Mouse (Mus musculus) embryonic facial prominence, embryonic 14.5 days (tissue): Measurements from ENCODE around the gene Otud7a. TPM values are rescaled to one million over a fixed set of nuclear protein-coding genes. Genes with fewer than 3 reads are reported as not detected.

Experiments used
- ATAC-seq: fragments of 200-750 bp; cut with Nextera tagmentation; 2 replicates; pipeline ENCODE4 v1.8.0; 2017; ENCODE audit warnings: low read depth, moderate number of reproducible peaks, moderate TSS enrichment
- DNase-seq: peaks from one replicate; pipeline ENCODE4 v3.0.0-alpha.2; 2015; ENCODE audit warnings: low spot score
- H3K27ac ChIP-seq: fragments of 300-500 bp; sonication (generic); replicated peaks from 2 replicates; pipeline ENCODE4 v1.5.1; 2014; ENCODE audit warnings: low read depth, mild to moderate bottlenecking, low read length, moderate library complexity
- H3K27me3 ChIP-seq: fragments of 300-500 bp; sonication (generic); replicated peaks from 2 replicates; pipeline ENCODE4 v1.6.1; 2014; ENCODE audit warnings: low read length; ENCODE audit not compliant: control insufficient read depth, insufficient read depth
- H3K36me3 ChIP-seq: fragments of 300-500 bp; sonication (generic); 2 replicates; pipeline ENCODE4 v1.6.1; 2014; ENCODE audit warnings: low read length, mixed read lengths; ENCODE audit not compliant: control insufficient read depth, insufficient read depth
- H3K4me1 ChIP-seq: fragments of 300-500 bp; sonication (generic); 2 replicates; pipeline ENCODE4 v1.6.1; 2014; ENCODE audit warnings: antibody characterized with exemption, low read length; ENCODE audit not compliant: control insufficient read depth, insufficient read depth
- H3K4me2 ChIP-seq: fragments of 300-500 bp; sonication (generic); 2 replicates; pipeline ENCODE4 v1.6.1; 2014; ENCODE audit warnings: low read depth, mild to moderate bottlenecking, low read length, moderate library complexity, mixed read lengths
- H3K4me3 ChIP-seq: fragments of 300-500 bp; sonication (generic); 2 replicates; pipeline ENCODE4 v1.5.1; 2014; ENCODE audit warnings: low read depth, mild to moderate bottlenecking, low read length
- H3K9ac ChIP-seq: fragments of 300-500 bp; sonication (generic); 2 replicates; pipeline ENCODE4 v1.6.1; 2014; ENCODE audit warnings: low read depth, mild to moderate bottlenecking, low read length, moderate library complexity, mixed read lengths
- H3K9me3 ChIP-seq: fragments of 300-500 bp; sonication (generic); 2 replicates; pipeline ENCODE4 v1.6.1; 2016; ENCODE audit warnings: low read length; ENCODE audit not compliant: control insufficient read depth
- WGBS: fragments of 180-500 bp; shearing (Covaris S2); extraction: QIAGEN DNeasy Blood & Tissue Kit; methylation state at CpG from one replicate; pipeline ENCODE4 v1.1.7; 2014; 5-methylcytosine and 5-hydroxymethylcytosine counted together
- polyA plus RNA-seq: library from polyadenylated mRNA; unstranded; fragments of >200 nt; fragmentation: Nextera tagmentation; extraction: Ambion mirVana; gene quantifications from 2 replicates; pipeline ENCODE4 v1.2.1, GENCODE M21; 2014

Gene Otud7a
- polyA plus RNA-seq, 1 experiment from 2014 or later: 0.64 TPM

GRCm38 (mm10) chr7:63522403-63522802 is 77.9 kb downstream of the Otud7a start:
- DNase-seq: no peak
- 62% methylated on average over 3 of the region's 3 CpGs for WGBS
- H3K9ac ChIP-seq: no peak overlapping the region
- no peak overlapping the region for H3K27ac ChIP-seq
- H3K9me3 ChIP-seq: no peaks in the 10 kb centered on the region
- no peak overlapping the region for H3K4me3 ChIP-seq
- H3K4me2 ChIP-seq: no peak overlapping the region
- no peaks in the 10 kb centered on the region for H3K27me3 ChIP-seq
- H3K36me3 ChIP-seq: no peaks in the 10 kb centered on the region
- H3K4me1 ChIP-seq: no peaks in the 10 kb centered on the region
- no peak for ATAC-seq

- no peak overlapping the region for H3K4me2 ChIP-seq
- ATAC-seq (no peak), DNase-seq (no peak)
- no peaks in the 10 kb centered on the region for H3K36me3 ChIP-seq
- H3K27me3 ChIP-seq: no peaks in the 10 kb centered on the region
- WGBS: 77% methylated on average over 3 of the region's 3 CpGs
- no peaks in the 10 kb centered on the region for H3K9me3 ChIP-seq
- H3K4me1 ChIP-seq: no peaks in the 10 kb centered on the region
- H3K27ac ChIP-seq: no peak overlapping the region
- H3K9ac ChIP-seq: no peak overlapping the region
- no peak overlapping the region for H3K4me3 ChIP-seq
Measured at GRCm38 (mm10) chr7:63523051-63523450, 78.5 kb downstream of the Otud7a start.

- DNase-seq (no peak), ATAC-seq (no peak)
- no peak overlapping the region for H3K9ac ChIP-seq
- no peak overlapping the region for H3K4me2 ChIP-seq
- H3K27me3 ChIP-seq: no peaks in the 10 kb centered on the region
- H3K4me1 ChIP-seq: no peaks in the 10 kb centered on the region
- 86% methylated on average over 4 of the region's 4 CpGs for WGBS
- no peaks in the 10 kb centered on the region for H3K9me3 ChIP-seq
- H3K27ac ChIP-seq: no peak overlapping the region
- H3K36me3 ChIP-seq: no peaks in the 10 kb centered on the region
- H3K4me3 ChIP-seq: no peak overlapping the region
Measured at GRCm38 (mm10) chr7:63540293-63540692, 95.7 kb downstream of the Otud7a start.

- DNase-seq (no peak), ATAC-seq (no peak)
- no peak overlapping the region for H3K27ac ChIP-seq
- H3K9ac ChIP-seq: no peak overlapping the region
- no peaks in the 10 kb centered on the region for H3K36me3 ChIP-seq
- no peaks in the 10 kb centered on the region for H3K27me3 ChIP-seq
- WGBS: 74% methylated on average over 1 of the region's 1 CpGs
- no peak overlapping the region for H3K4me3 ChIP-seq
- H3K4me2 ChIP-seq: no peak overlapping the region
- no peaks in the 10 kb centered on the region for H3K9me3 ChIP-seq
- no peaks in the 10 kb centered on the region for H3K4me1 ChIP-seq
Measured at GRCm38 (mm10) chr7:63554457-63554856, 109.9 kb downstream of the Otud7a start.

GRCm38 (mm10) chr7:63556324-63556723 is 111.8 kb downstream of the Otud7a start:
- ATAC-seq (no peak), DNase-seq (no peak)
- 66% methylated on average over 5 of the region's 5 CpGs for WGBS

GRCm38 (mm10) chr7:63558918-63559317 is 114.4 kb downstream of the Otud7a start:
- Histone ChIP-seq H3K9ac (no peak overlapping the region), H3K4me1 (no peaks in the 10 kb centered on the region), H3K4me2 (no peak overlapping the region), H3K36me3 (no peaks in the 10 kb centered on the region), H3K9me3 (no peaks in the 10 kb centered on the region), H3K27ac (no peak overlapping the region), H3K27me3 (no peaks in the 10 kb centered on the region), H3K4me3 (no peak overlapping the region)
- whole genome bisulfite sequencing: 82% methylated on average over 3 of the region's 3 CpGs
- no peak for DNase-seq
- ATAC-seq: no peak

More at GRCm38 (mm10) chr7:63556324-63556723, 111.8 kb downstream of the Otud7a start:
- Histone ChIP-seq H3K4me3 (no peak overlapping the region), H3K9ac (no peak overlapping the region), H3K36me3 (no peaks in the 10 kb centered on the region), H3K27ac (no peak overlapping the region), H3K9me3 (no peaks in the 10 kb centered on the region), H3K4me1 (no peaks in the 10 kb centered on the region), H3K27me3 (no peaks in the 10 kb centered on the region), H3K4me2 (no peak overlapping the region)

- Histone ChIP-seq H3K9me3 (no peaks in the 10 kb centered on the region), H3K4me2 (no peak overlapping the region), H3K36me3 (no peaks in the 10 kb centered on the region), H3K9ac (no peak overlapping the region), H3K27ac (no peak overlapping the region), H3K4me3 (no peak overlapping the region), H3K27me3 (no peaks in the 10 kb centered on the region), H3K4me1 (no peaks in the 10 kb centered on the region)
- DNase-seq (no peak), ATAC-seq (no peak)
- 42% methylated on average over 1 of the region's 1 CpGs for WGBS
Measured at GRCm38 (mm10) chr7:63559679-63560078, 115.1 kb downstream of the Otud7a start.

- Histone ChIP-seq H3K36me3 (no peaks in the 10 kb centered on the region), H3K9me3 (no peaks in the 10 kb centered on the region), H3K27me3 (no peaks in the 10 kb centered on the region), H3K27ac (no peak overlapping the region), H3K4me1 (no peaks in the 10 kb centered on the region), H3K9ac (no peak overlapping the region), H3K4me2 (no peak overlapping the region), H3K4me3 (no peak overlapping the region)
- ATAC-seq (no peak), DNase-seq (no peak)
- WGBS: 72% methylated on average over 2 of the region's 2 CpGs
Measured at GRCm38 (mm10) chr7:63583310-63583709, 138.8 kb downstream of the Otud7a start.

GRCm38 (mm10) chr7:63586184-63586870 is 141.8 kb downstream of the Otud7a start:
- H3K36me3 ChIP-seq: no peaks in the 10 kb centered on the region
- ATAC-seq: no peak
- no peak overlapping the region for H3K4me3 ChIP-seq
- H3K4me1 ChIP-seq: no peaks in the 10 kb centered on the region
- no peaks in the 10 kb centered on the region for H3K27me3 ChIP-seq
- DNase-seq: no peak
- H3K4me2 ChIP-seq: no peak overlapping the region
- WGBS: 67% methylated on average over 2 of the region's 2 CpGs
- H3K27ac ChIP-seq: no peak overlapping the region
- H3K9me3 ChIP-seq: no peaks in the 10 kb centered on the region
- no peak overlapping the region for H3K9ac ChIP-seq
